Mouse (Mus musculus): ENCODE results near the gene Clip3.

DNA sequence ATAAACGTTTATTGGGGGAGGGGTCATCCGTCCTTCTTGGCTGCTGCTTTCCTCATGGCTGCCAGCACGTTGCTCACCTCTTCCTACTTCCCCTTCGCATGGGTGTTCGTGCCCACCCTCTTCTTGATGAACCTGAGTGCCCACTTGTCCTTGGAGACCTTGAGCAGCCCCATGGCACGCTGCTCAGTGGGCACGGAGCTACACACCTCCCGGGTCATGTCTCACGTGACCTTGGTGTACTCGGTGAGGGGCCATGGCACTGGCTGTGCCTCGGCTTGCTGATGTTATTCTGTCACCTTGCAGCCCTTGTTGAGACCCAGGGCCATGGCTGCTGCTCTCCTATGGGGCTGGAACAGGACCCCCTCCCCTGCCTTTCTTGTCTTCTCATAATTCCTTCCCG lies 18.6 kb downstream of the Clip3 start:
- no peak for TF ChIP-seq CTCF (IDR thresholded peaks at IDR 0.05)
- no peak for TF ChIP-seq EP300 (IDR thresholded peaks at IDR 0.05)
